Mouse (Mus musculus) MEL (cell line): ENCODE measurements around the gene Efna5. TPM values are rescaled to one million over a fixed set of nuclear protein-coding genes. Genes with fewer than 3 reads are reported as not detected.

Experiments
- DNase-seq: peaks from one replicate; pipeline ENCODE4 v3.0.0; 2011; ENCODE audit warnings: low read depth, low spot score
- H3K27ac ChIP-seq: 2 replicates; pipeline ENCODE4 v1.5.1; 2012; ENCODE audit warnings: low read depth, mild to moderate bottlenecking, control low read depth, low read length, moderate library complexity; ENCODE audit not compliant: control insufficient read depth
- H3K27me3 ChIP-seq, 2 experiments: fragments of 150-350 bp in 1 of 2; sonication (generic) in 1 of 2; 2 replicates each; pipeline ENCODE4 v1.6.1; 2012; ENCODE audit warnings: low read length in 2 of 2, mild to moderate bottlenecking in 2 of 2, improper control_type of control experiment in 1 of 2, moderate library complexity in 1 of 2; ENCODE audit not compliant: insufficient read depth in 2 of 2, control insufficient read depth in 1 of 2
- H3K36me3 ChIP-seq, 2 experiments: 2 replicates each; pipeline ENCODE4 v1.6.1; 2012 to 2014; ENCODE audit warnings: low read length in 2 of 2, improper control_type of control experiment in 1 of 2, inconsistent platforms in 1 of 2, mild to moderate bottlenecking in 1 of 2; ENCODE audit not compliant: insufficient read depth in 2 of 2, control insufficient read depth in 1 of 2
- H3K4me1 ChIP-seq, 2 experiments: fragments of 150-350 bp in 1 of 2; sonication (generic) in 1 of 2; 2 replicates each; pipeline ENCODE4 v1.6.1; 2012; ENCODE audit warnings: low read length in 2 of 2, improper control_type of control experiment in 1 of 2, mild to moderate bottlenecking in 1 of 2; ENCODE audit not compliant: insufficient read depth in 2 of 2, control insufficient read depth in 1 of 2
- H3K4me3 ChIP-seq, 2 experiments: fragments of 150-350 bp in 1 of 2; sonication (generic) in 1 of 2; 2 replicates each; pipeline ENCODE4 v1.5.1; 2012; ENCODE audit warnings: low read depth in 2 of 2, low read length in 2 of 2, mild to moderate bottlenecking in 2 of 2, moderate library complexity in 2 of 2, control low read depth in 1 of 2, improper control_type of control experiment in 1 of 2; ENCODE audit not compliant: control insufficient read depth in 1 of 2, insufficient read depth in 1 of 2
- H3K79me2 ChIP-seq: 2 replicates; pipeline ENCODE4 v1.6.1; 2012; ENCODE audit warnings: mild to moderate bottlenecking, low read length, moderate library complexity; ENCODE audit not compliant: control insufficient read depth, poor library complexity, insufficient read depth
- H3K9ac ChIP-seq: 2 replicates; pipeline ENCODE4 v1.6.1; 2012; ENCODE audit warnings: low read depth, mild to moderate bottlenecking, control low read depth, low read length, moderate library complexity; ENCODE audit not compliant: control insufficient read depth, poor library complexity, severe bottlenecking
- H3K9me3 ChIP-seq: fragments of 150-350 bp; sonication (generic); replicated peaks from 2 replicates; pipeline ENCODE4 v1.6.1; 2012; ENCODE audit warnings: mild to moderate bottlenecking, low read length, improper control_type of control experiment, moderate library complexity; ENCODE audit not compliant: insufficient read depth
- E2F4 ChIP-seq: IDR thresholded peaks from 2 replicates; pipeline ENCODE4 v1.6.1; 2011; ENCODE audit warnings: low read depth, low read length, improper control_type of control experiment, borderline replicate concordance
- HCFC1 ChIP-seq: IDR thresholded peaks from 2 replicates; pipeline ENCODE4 v1.6.1; 2012; ENCODE audit warnings: low read depth, mild to moderate bottlenecking, inconsistent platforms, low read length, improper control_type of control experiment, moderate library complexity
- JUND ChIP-seq: IDR thresholded peaks from 2 replicates; pipeline ENCODE4 v1.6.1; 2011; ENCODE audit warnings: low read depth, mild to moderate bottlenecking, improper control_type of control experiment, low read length
- KAT2A ChIP-seq: conservative IDR thresholded peaks from 2 replicates; pipeline ENCODE4 v1.6.1; 2012; ENCODE audit warnings: low read depth, low read length, improper control_type of control experiment, inconsistent platforms
- MAFK ChIP-seq: IDR thresholded peaks from 2 replicates; pipeline ENCODE4 v1.6.1; 2011; ENCODE audit warnings: low read depth, mild to moderate bottlenecking, low read length, improper control_type of control experiment, borderline replicate concordance
- MAX ChIP-seq: IDR thresholded peaks from 2 replicates; pipeline ENCODE4 v1.6.1; 2011; ENCODE audit warnings: low read length, improper control_type of control experiment
- MEF2A ChIP-seq: IDR thresholded peaks from 2 replicates; pipeline ENCODE4 v1.6.1; 2014; ENCODE audit warnings: low read depth, mild to moderate bottlenecking, inconsistent platforms, low read length, improper control_type of control experiment; ENCODE audit not compliant: poor library complexity, insufficient replicate concordance, severe bottlenecking; ENCODE audit errors: extremely low read depth
- MXI1 ChIP-seq: IDR thresholded peaks from 2 replicates; pipeline ENCODE4 v1.6.1; 2011; ENCODE audit warnings: mild to moderate bottlenecking, low read depth, low read length, improper control_type of control experiment
- NRF1 ChIP-seq: IDR thresholded peaks from 2 replicates; pipeline ENCODE4 v1.6.1; 2014; ENCODE audit warnings: low read depth, mild to moderate bottlenecking, inconsistent platforms, low read length, improper control_type of control experiment, moderate library complexity; ENCODE audit not compliant: poor library complexity, insufficient read depth, severe bottlenecking
- POLR2AphosphoS5 ChIP-seq: IDR thresholded peaks from 2 replicates; pipeline ENCODE4 v1.6.1; 2012; ENCODE audit warnings: low read depth, borderline replicate concordance, mild to moderate bottlenecking, inconsistent platforms, low read length, moderate library complexity, mixed read lengths
- RAD21 ChIP-seq: IDR thresholded peaks from 2 replicates; pipeline ENCODE4 v1.6.1; 2011; ENCODE audit warnings: mild to moderate bottlenecking, low read depth, low read length, improper control_type of control experiment
- SMC3 ChIP-seq: IDR thresholded peaks from 2 replicates; pipeline ENCODE4 v1.6.1; 2011; ENCODE audit warnings: low read depth, low read length, improper control_type of control experiment
- TAL1 ChIP-seq: IDR thresholded peaks from 2 replicates; pipeline ENCODE4 v1.6.1; 2012; ENCODE audit warnings: mild to moderate bottlenecking, inconsistent platforms, low read length, moderate library complexity, mixed read lengths
- TBP ChIP-seq: IDR thresholded peaks from 2 replicates; pipeline ENCODE4 v1.8.0; 2011; ENCODE audit warnings: low read depth, low read length, improper control_type of control experiment
- UBTF ChIP-seq: IDR thresholded peaks from 2 replicates; pipeline ENCODE4 v1.6.1; 2012; ENCODE audit warnings: low read depth, mild to moderate bottlenecking, inconsistent platforms, low read length, improper control_type of control experiment, moderate library complexity, borderline replicate concordance; ENCODE audit not compliant: insufficient read depth
- USF2 ChIP-seq, 2 experiments: IDR thresholded peaks; 2 replicates each; pipeline ENCODE4 v1.6.1; 2011 to 2012; ENCODE audit warnings: improper control_type of control experiment in 2 of 2, low read length in 2 of 2, borderline replicate concordance in 1 of 2, inconsistent platforms in 1 of 2, low read depth in 1 of 2, mild to moderate bottlenecking in 1 of 2; ENCODE audit not compliant: insufficient read depth in 1 of 2
- ZC3H11A ChIP-seq: IDR thresholded peaks from 2 replicates; pipeline ENCODE4 v1.6.1; 2012; ENCODE audit warnings: low read depth, mild to moderate bottlenecking, inconsistent platforms, low read length, improper control_type of control experiment
- ZKSCAN1 ChIP-seq: IDR thresholded peaks from 2 replicates; pipeline ENCODE4 v1.6.1; 2012; ENCODE audit warnings: low read depth, mild to moderate bottlenecking, inconsistent platforms, low read length, improper control_type of control experiment, moderate library complexity
- polyA plus RNA-seq, 2 experiments: library from polyadenylated mRNA; stranded (reverse) in 1 of 2; unstranded in 1 of 2; fragments of >175 nt in 1 of 2; fragments of >200 nt in 1 of 2; gene quantifications; 2 replicates each; pipeline versions ENCODE4 v1.2.1 to v1.2.4; 2012; ENCODE audit warnings: low replicate concordance in 2 of 2, low read depth in 1 of 2; ENCODE audit not compliant: insufficient read length in 2 of 2, insufficient read depth in 1 of 2, missing spikeins in 1 of 2
- total RNA-seq: library from RNA; depleted of rRNA; stranded (reverse); fragments of 300-350 nt; gene quantifications from 2 replicates; pipeline ENCODE4 v1.2.3, GENCODE M21; 2012

The Efna5 gene
- total and polyA plus RNA-seq, 3 experiments: not detected

DNA sequence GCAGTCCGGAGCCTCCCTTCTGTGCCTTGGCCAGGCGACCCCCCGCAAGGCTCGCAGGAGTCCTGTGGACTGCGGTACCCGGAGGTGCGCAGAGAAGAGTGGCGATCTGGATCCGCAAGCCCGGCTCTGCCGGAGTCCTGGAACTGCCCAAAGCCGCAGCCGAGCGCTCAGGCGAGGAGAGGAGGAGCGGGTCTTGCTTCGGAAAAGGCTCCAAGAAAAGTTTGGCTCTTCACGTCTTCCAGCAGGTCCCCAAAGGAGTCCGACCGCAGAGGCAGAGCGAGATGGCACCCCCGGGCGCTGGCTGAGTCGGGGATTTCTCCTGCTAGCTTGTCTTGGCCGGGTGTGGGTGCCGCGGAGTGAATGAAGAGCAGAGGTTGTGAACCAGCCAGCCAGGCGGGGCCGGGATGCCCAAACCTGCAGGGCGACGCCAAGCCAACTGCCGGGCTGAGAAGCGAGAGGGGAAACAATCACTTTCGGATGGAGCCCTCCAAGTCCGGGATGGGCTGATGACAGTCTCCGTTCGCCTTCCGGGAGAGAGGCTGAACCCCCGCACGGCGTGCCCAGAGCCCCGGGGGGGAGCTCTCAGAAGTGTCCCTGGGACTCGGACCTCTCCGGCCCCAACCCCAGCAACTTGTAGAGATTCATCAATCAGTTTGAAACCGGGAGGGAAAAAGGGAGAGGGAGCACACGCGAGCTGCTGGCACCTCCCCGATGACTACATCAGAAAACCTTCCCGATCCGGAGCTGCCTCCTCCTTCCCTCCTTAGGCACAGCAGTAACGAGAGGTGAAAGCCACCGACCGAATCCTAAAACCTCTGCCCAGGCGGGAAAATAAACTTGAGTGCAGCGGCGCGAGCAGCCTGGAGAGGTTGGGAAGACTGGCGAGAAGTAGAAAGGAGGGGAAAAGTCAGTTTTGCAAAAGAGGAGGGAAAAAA lies 941 bp upstream of the Efna5 start:
- H3K4me1 ChIP-seq: no peaks in the 10 kb centered on the region
- no peak for TF ChIP-seq USF2 (IDR thresholded peaks at IDR 0.05; ENCODE audit: borderline replicate concordance in 1 of 2, insufficient read depth in 1 of 2, low read depth in 1 of 2, low read length in 2 of 2)
- TF ChIP-seq TAL1: no peak
- no peak for TF ChIP-seq RAD21
- no peak for TF ChIP-seq POLR2AphosphoS5
- no peak for TF ChIP-seq MXI1
- no peak for TF ChIP-seq UBTF
- no peak for TF ChIP-seq JUND
- TF ChIP-seq SMC3: no peak
- TF ChIP-seq ZC3H11A: no peak
- TF ChIP-seq MEF2A: no peak
- TF ChIP-seq NRF1: no peak
- no peak for TF ChIP-seq ZKSCAN1
- no peak for TF ChIP-seq HCFC1
- TF ChIP-seq MAFK: no peak
- no peak for TF ChIP-seq E2F4
- TF ChIP-seq KAT2A: no peak
- TF ChIP-seq TBP: no peak
- no peak for TF ChIP-seq MAX
- H3K36me3 ChIP-seq: no peaks in the 10 kb centered on the region
- no peak overlapping the region for H3K4me3 ChIP-seq
- H3K27ac ChIP-seq: no peak overlapping the region
- no peak overlapping the region for H3K9ac ChIP-seq
- DNase-seq: no peak
- no peaks in the 10 kb centered on the region for H3K27me3 ChIP-seq
- no peaks in the 10 kb centered on the region for H3K9me3 ChIP-seq
- H3K79me2 ChIP-seq: no peaks in the 10 kb centered on the region
